Mouse (Mus musculus) adipocyte (in vitro differentiated cells): ENCODE measurements around the gene Tas2r119.
"Not testable (repeated sequence)": the region's sequence is repeated elsewhere in the genome, so short reads cannot be mapped to it uniquely, and the experiment has no call there.

ENCODE experiments used
- DNase-seq: peaks from one replicate; pipeline ENCODE4 v3.0.0-alpha.2; 2016; ENCODE audit warnings: low spot score

Tas2r119 gene

GRCm38 (mm10) chr15:32176989-32177388 is at the start of gene Tas2r119:
Gene Tas2r119 (plus strand): TSS chr15:32177289.
- no peak for DNase-seq

GRCm38 (mm10) chr15:32132315-32132714 is 44.8 kb upstream of the Tas2r119 start:
- no peak for DNase-seq

- DNase-seq: no peak
These were observed 35.4 kb upstream of the Tas2r119 start for GRCm38 (mm10) chr15:32141657-32142056.

GRCm38 (mm10) chr15:32144269-32144668 is 32.8 kb upstream of the Tas2r119 start:
- DNase-seq: no peak

- DNase-seq: no peak
These were observed 23.7 kb upstream of the Tas2r119 start for GRCm38 (mm10) chr15:32153404-32153803.

DNA sequence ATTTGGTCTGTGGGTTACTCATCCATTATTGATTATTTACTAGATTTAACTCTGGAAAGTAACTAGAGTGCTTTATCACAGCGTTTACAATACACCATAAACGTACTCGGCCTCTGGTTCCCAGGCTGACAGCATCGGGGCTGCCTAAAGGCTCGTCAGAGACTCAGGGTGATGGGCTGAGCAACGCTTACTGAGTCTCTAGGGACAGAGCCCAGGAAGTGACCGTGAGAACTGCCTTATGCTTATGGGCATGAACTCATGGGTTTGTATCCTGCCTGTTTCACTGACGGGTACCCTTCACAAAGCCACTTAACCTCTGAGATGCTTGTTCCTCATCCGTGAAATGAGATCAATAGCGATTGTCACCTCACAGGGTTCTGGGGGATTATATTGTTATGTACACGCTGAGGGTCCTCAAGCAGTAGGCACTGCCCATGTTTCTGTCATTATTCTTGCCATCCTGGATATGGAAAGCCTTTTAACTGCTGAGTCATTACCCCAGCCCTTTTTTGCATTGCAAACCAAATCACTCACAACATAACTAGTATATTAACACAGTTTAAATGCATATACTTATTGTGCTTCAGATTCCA is 23.1 kb upstream of the Tas2r119 start:
- DNase-seq: no peak

- DNase-seq: no peak
These were observed 21.0 kb upstream of the Tas2r119 start for GRCm38 (mm10) chr15:32156126-32156525.

DNA sequence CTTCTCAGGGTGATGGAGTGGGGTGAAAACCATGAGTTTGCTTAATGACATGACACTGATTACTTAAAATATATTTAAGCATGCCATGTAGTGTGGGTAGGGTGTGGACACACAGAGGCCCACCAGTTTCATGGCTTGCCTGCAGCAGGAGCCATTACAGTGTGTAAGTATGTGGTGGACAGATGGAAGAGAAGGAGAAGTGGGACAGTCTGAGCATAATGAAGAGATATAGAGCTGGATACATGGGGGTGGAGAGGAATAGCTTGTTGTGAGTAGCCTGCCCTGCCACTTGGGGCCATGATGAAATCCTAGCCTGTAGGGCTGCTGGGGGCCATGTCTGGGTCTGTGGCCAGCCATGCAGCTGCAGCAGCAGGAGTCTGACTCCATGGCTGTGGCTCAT is 16.8 kb upstream of the Tas2r119 start:
- DNase-seq: no peak

DNA sequence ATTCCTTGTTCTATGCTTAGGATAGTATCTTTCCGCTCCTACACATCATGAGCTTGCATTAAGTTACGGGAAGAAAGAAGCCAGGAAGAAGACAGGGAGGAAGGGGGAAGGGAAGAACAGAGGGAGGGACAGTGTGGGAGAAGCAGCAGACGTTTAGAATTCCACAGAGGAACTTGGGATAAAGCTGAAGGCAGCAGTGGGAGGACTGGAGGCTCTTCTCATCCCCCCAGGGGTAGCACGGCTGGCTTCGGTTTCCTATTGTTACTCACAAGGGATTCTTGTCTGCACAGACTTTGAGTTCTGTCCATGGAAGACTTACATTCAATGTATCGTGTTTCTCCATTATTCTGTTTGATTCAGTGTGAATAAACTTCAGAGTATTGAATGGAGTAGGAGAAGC is 5.3 kb upstream of the Tas2r119 start:
- DNase-seq: no peak

- no peak for DNase-seq
These were observed 4.7 kb upstream of the Tas2r119 start for GRCm38 (mm10) chr15:32172175-32172987.

DNA sequence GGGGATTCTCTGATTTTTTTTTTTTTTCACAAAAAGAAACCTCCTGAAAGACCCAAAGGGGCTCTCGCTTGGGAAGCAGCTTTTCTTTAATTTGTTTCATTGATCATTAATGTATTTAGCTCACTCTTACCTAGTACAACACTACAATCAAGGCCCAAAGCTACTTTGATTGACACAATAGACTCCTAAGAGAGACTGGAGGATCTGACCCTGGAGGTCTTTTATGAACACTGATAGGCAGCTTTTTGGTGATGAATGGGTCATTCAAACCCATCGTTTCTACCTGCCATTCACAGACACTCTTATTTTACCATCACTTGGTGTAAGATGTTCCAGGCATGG is 4.1 kb upstream of the Tas2r119 start:
- no peak for DNase-seq

GRCm38 (mm10) chr15:32180010-32180725 is 3.1 kb downstream of the Tas2r119 start:
- no peak for DNase-seq

- no peak for DNase-seq
These were observed 4.9 kb downstream of the Tas2r119 start for GRCm38 (mm10) chr15:32182026-32182425.

DNA sequence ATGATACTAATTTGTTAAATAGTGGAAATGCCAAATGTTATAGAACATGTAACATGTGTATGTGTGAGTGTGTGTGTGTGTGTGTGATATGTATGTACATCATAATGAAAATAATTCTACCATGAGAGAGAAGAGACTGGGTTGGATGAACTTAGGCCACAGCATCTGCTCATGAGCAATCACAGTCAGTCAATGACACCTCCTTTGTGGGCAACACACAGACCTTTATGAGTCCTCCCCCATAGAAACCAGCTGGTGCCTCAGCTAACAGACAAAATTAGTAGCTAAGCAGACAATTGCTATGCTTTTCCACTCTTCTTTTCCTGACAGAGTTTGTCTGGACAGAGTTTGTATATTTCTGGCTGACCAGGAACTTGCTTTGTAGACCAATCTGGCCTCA is 7.9 kb downstream of the Tas2r119 start:
- DNase-seq: no peak

DNA sequence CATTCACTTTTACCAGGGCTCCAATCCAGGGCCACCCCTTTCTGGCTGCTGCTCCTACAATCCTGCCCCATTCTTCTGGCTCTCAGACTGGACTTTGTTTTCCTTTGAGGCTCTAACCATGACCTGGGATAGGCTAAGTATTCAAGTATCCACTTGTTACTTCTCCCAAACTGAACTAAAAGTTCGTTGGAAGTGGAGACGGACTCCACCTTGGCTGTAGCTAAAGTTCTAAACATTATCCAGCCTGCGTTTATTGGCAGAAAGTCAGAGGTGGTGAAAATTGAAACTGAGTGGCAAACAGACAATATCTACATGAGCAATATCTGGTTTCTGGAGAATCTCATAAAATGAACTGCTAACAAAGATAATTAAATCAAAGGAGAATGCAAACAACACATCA is 12.8 kb downstream of the Tas2r119 start:
- no peak for DNase-seq

GRCm38 (mm10) chr15:32190436-32190835 is 13.3 kb downstream of the Tas2r119 start:
- DNase-seq: no peak

DNA sequence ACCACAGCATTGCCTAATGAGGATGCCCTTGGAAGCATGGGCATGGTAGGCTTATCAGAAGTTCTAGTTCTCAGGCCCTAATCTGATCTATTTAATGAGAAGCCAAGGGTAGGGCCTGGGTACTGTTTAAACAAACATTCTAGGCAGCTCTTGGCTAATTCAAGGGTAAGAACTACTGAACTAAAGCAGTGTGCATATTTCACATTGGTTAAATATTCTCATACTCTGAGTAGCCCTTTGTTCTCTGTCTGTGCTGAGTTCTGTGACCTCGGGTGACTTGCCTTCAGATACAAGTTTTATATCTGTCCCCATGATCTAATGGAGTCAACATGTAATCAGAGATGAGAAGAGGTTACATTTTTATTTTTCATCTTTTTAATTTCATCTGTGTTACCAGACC is 15.9 kb downstream of the Tas2r119 start:
- DNase-seq: no peak

DNA sequence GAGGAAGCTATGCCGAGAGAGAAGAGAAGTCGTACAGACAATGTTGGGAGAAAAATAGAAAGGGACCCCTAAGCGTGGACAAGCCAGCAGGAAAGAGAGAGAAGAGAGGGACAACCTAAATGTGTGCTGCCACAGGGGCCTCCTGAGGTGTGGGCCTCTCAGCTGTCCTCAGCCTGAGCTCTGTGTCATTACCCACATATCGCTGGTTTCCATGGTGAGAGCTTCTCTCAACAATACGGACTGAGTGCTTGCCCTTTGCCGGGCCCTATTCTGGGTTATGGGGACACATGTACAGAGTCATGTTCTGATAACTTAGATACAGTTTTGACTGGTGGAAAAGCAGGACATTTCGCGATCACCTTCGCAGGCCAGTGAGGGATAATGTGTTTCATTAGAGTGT is 21.0 kb downstream of the Tas2r119 start:
- DNase-seq: no peak

DNA sequence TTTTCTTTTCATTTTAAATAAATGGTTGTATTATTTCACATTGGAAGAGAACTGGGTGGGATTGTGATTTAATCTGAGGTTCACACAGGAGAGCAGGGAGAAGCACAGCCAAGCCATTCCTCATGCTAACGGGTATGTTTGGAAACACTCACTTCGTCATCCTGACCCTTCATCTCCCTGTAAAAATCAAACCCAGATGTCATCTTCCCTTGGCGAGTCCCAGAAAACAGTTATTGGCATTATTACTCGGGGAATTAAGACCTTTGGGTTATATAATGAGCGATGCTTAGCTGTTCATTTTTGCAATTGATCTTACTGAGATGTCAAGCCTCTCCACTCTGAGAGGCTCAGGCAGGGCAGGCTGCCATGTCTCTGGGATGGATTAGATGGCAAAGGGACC is 21.5 kb downstream of the Tas2r119 start:
- peak; percentile 30 for DNase-seq

DNA sequence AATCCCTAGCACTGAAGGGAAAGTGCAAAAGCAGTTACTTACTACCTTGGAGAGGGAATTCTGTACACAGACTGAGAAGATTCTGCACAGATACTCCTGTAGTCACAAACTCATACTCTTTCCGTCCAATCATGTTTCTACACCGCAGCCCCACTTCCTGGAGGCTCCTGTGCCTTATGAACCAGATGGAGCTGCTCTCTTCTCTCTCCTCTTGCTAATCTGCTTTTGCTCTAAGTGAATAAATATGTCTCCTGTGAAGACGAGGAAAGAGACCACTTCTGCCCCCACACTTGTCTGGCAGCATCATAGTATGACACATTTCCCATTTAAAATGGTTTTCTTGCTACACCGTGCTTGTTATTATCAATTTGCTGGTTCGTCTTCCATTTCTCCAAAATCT is 26.2 kb downstream of the Tas2r119 start:
- DNase-seq: no peak

- DNase-seq: no peak
These were observed 27.8 kb downstream of the Tas2r119 start for GRCm38 (mm10) chr15:32204908-32205307.

- not testable (repeated sequence) for DNase-seq
These were observed 37.6 kb downstream of the Tas2r119 start for GRCm38 (mm10) chr15:32214687-32215086.

DNA sequence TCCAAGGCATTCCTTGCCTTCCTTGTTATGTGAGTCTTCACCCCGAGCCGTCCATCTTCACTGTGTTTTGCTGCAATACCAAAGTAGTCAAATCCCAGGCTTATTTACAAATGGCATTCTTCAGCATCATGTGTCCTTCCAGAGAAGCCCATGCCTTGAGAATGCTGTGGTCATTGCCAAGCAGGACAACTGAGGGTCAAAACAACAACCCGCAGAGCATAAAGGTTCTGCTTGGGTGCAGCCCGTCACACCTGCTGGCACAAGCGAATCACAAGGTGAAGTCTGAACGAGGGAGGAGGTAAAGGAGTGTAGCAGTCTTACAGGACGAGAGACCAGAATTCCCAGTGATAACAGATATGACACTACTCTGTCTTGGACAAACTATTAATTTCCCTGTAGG is 45.9 kb downstream of the Tas2r119 start:
- DNase-seq: no peak
